Mouse (Mus musculus) CH12.LX (cell line): ENCODE results near the gene Scyl1. TPM values are rescaled to one million over a fixed set of nuclear protein-coding genes. Genes with fewer than 3 reads are reported as not detected.

ENCODE experiments used
- DNase-seq: peaks from one replicate; pipeline ENCODE4 v3.0.0-alpha.2; 2013; ENCODE audit errors: extremely low read depth
- H3K27ac ChIP-seq: 2 replicates; pipeline ENCODE4 v1.5.1; 2012; ENCODE audit warnings: low read depth, mild to moderate bottlenecking, control low read depth, moderate library complexity; ENCODE audit not compliant: insufficient read depth
- H3K27me3 ChIP-seq: replicated peaks from 2 replicates; pipeline ENCODE3; 2012; ENCODE audit warnings: inconsistent platforms
- H3K36me3 ChIP-seq, 2 experiments: replicated peaks in 1 of 2; 2 replicates each; pipeline versions ENCODE3 to v1.6.1; 2012; ENCODE audit warnings: inconsistent platforms in 1 of 2, low read length in 1 of 2, mild to moderate bottlenecking in 1 of 2, mixed read lengths in 1 of 2, moderate library complexity in 1 of 2; ENCODE audit not compliant: control insufficient read depth in 1 of 2, insufficient read depth in 1 of 2
- H3K4me1 ChIP-seq, 2 experiments: 2 replicates each; pipeline ENCODE4 v1.6.1; 2012; ENCODE audit warnings: inconsistent platforms in 1 of 2, moderate library complexity in 1 of 2; ENCODE audit not compliant: insufficient read depth in 2 of 2, control insufficient read depth in 1 of 2
- H3K4me2 ChIP-seq: 2 replicates; pipeline ENCODE4 v1.6.1; 2012; ENCODE audit warnings: low read depth, mild to moderate bottlenecking, control low read depth; ENCODE audit not compliant: poor library complexity, insufficient read depth, severe bottlenecking
- H3K4me3 ChIP-seq, 3 experiments: fragments of 150-350 bp in 1 of 3; sonication (generic) in 1 of 3; replicated peaks in 1 of 3; 2 replicates each; pipeline versions ENCODE3 to v1.5.1; 2011 to 2012; ENCODE audit warnings: low read depth in 2 of 3, low read length in 2 of 3, mild to moderate bottlenecking in 2 of 3, moderate library complexity in 2 of 3, control low read depth in 1 of 3, improper control_type of control experiment in 1 of 3, inconsistent platforms in 1 of 3, mixed read lengths in 1 of 3; ENCODE audit not compliant: poor library complexity in 1 of 3
- H3K79me2 ChIP-seq: replicated peaks from 2 replicates; pipeline ENCODE4 v1.6.1; 2012; ENCODE audit warnings: mild to moderate bottlenecking, moderate library complexity; ENCODE audit not compliant: control insufficient read depth, poor library complexity, insufficient read depth, severe bottlenecking; ENCODE audit errors: extremely low read depth
- H3K9ac ChIP-seq: 2 replicates; pipeline ENCODE4 v1.6.1; 2012; ENCODE audit warnings: low read depth, mild to moderate bottlenecking, control low read depth, moderate library complexity; ENCODE audit not compliant: insufficient read depth
- H3K9me3 ChIP-seq: replicated peaks from 2 replicates; pipeline ENCODE3; 2012; ENCODE audit warnings: low read length, inconsistent platforms, mixed read lengths
- CHD2 ChIP-seq: IDR thresholded peaks from 2 replicates; pipeline ENCODE4 v1.6.1; 2011; ENCODE audit warnings: low read length, improper control_type of control experiment
- GABPA ChIP-seq: IDR thresholded peaks from 2 replicates; pipeline ENCODE4 v1.6.1; 2012; ENCODE audit warnings: low read depth, low read length, improper control_type of control experiment, inconsistent platforms; ENCODE audit not compliant: insufficient replicate concordance
- HCFC1 ChIP-seq: IDR thresholded peaks from 2 replicates; pipeline ENCODE4 v1.6.1; 2012; ENCODE audit warnings: low read depth, mild to moderate bottlenecking, inconsistent platforms, low read length, improper control_type of control experiment
- IRF4 ChIP-seq: IDR thresholded peaks from 2 replicates; pipeline ENCODE4 v1.6.1; 2014; ENCODE audit warnings: low read depth, mild to moderate bottlenecking, inconsistent platforms, low read length, improper control_type of control experiment
- JUN ChIP-seq: IDR thresholded peaks from 2 replicates; pipeline ENCODE4 v1.6.1; 2011; ENCODE audit warnings: low read depth, mild to moderate bottlenecking, low read length, improper control_type of control experiment, moderate library complexity; ENCODE audit not compliant: insufficient read depth
- MAFK ChIP-seq: IDR thresholded peaks from 2 replicates; pipeline ENCODE4 v1.6.1; 2011; ENCODE audit warnings: low read length, improper control_type of control experiment; ENCODE audit not compliant: insufficient replicate concordance
- MAZ ChIP-seq: IDR thresholded peaks from 2 replicates; pipeline ENCODE4 v1.6.1; 2012; ENCODE audit warnings: low read depth, mild to moderate bottlenecking, inconsistent platforms, low read length, improper control_type of control experiment, moderate library complexity
- MEF2A ChIP-seq: IDR thresholded peaks from 2 replicates; pipeline ENCODE4 v1.6.1; 2014; ENCODE audit warnings: low read depth, mild to moderate bottlenecking, inconsistent platforms, low read length, improper control_type of control experiment, borderline replicate concordance
- MXI1 ChIP-seq: IDR thresholded peaks from 2 replicates; pipeline ENCODE4 v1.6.1; 2011; ENCODE audit warnings: mild to moderate bottlenecking, low read depth, low read length, improper control_type of control experiment
- NELFE ChIP-seq: IDR thresholded peaks from 2 replicates; pipeline ENCODE4 v1.6.1; 2011; ENCODE audit warnings: low read depth, low read length, improper control_type of control experiment
- NRF1 ChIP-seq: IDR thresholded peaks from 2 replicates; pipeline ENCODE4 v1.6.1; 2014; ENCODE audit warnings: low read depth, mild to moderate bottlenecking, inconsistent platforms, low read length, improper control_type of control experiment, moderate library complexity
- POLR2A ChIP-seq: IDR thresholded peaks from 2 replicates; pipeline ENCODE4 v1.6.1; 2011; ENCODE audit warnings: low read depth, mild to moderate bottlenecking, improper control_type of control experiment, low read length
- POLR2AphosphoS2 ChIP-seq: IDR thresholded peaks from 2 replicates; pipeline ENCODE4 v1.6.1; 2011; ENCODE audit warnings: low read depth, low read length, improper control_type of control experiment
- RCOR1 ChIP-seq: conservative IDR thresholded peaks from 2 replicates; pipeline ENCODE4 v1.6.1; 2012; ENCODE audit warnings: low read depth, mild to moderate bottlenecking, inconsistent platforms, low read length, improper control_type of control experiment
- SIN3A ChIP-seq: IDR thresholded peaks from 2 replicates; pipeline ENCODE4 v1.6.1; 2012; ENCODE audit warnings: low read length, improper control_type of control experiment, inconsistent platforms
- TBP ChIP-seq: conservative IDR thresholded peaks from 2 replicates; pipeline ENCODE4 v1.6.1; 2011; ENCODE audit warnings: low read depth, low read length, improper control_type of control experiment
- TCF12 ChIP-seq: IDR thresholded peaks from 2 replicates; pipeline ENCODE4 v1.6.1; 2014; ENCODE audit warnings: low read depth, mild to moderate bottlenecking, inconsistent platforms, low read length, improper control_type of control experiment
- ZKSCAN1 ChIP-seq: IDR thresholded peaks from 2 replicates; pipeline ENCODE4 v1.6.1; 2012; ENCODE audit warnings: low read depth, inconsistent platforms, low read length, improper control_type of control experiment, borderline replicate concordance
- ZMIZ1 ChIP-seq: IDR thresholded peaks from 2 replicates; pipeline ENCODE4 v1.6.1; 2012; ENCODE audit warnings: low read depth, mild to moderate bottlenecking, inconsistent platforms, low read length, improper control_type of control experiment
- dilution Hi-C: fragments of 300-500 bp; cut with MboI; formaldehyde crosslinking; loops from 2 replicates; pipeline ENCODE4 v1.14.3; 2020; ENCODE audit warnings: low sequenced_read_pairs; ENCODE audit not compliant: extremely low pct_unique_long_range_greater_than_20kb, extremely low pct_ligation_motif_present
- in situ Hi-C: fragments of 300-500 bp; cut with MboI; formaldehyde crosslinking; loops from 3 replicates; pipeline ENCODE4 v1.14.3; 2019; ENCODE audit warnings: low sequenced_read_pairs, low pct_ligation_motif_present, low pct_unique_long_range_greater_than_20kb, mixed read lengths
- polyA plus RNA-seq: library from polyadenylated mRNA; unstranded; fragments of >175 nt; gene quantifications from 2 replicates; pipeline ENCODE4 v1.2.1, GENCODE M21; 2012; ENCODE audit warnings: low read depth; ENCODE audit not compliant: insufficient read length
- total RNA-seq, 2 experiments: library from RNA; depleted of rRNA; stranded (reverse); fragments of 300-350 nt in 1 of 2; fragments of >200 nt in 1 of 2; gene quantifications; 2 replicates each; pipeline ENCODE4 v1.2.3; 2012 to 2014

The Scyl1 gene
- total and polyA plus RNA-seq, 3 experiments: 35.1 to 56.1 (median 49.8) TPM

- H3K27me3 ChIP-seq: peaks cover 17% of the 10 kb centered on the region
- peaks cover 4% of the 10 kb centered on the region; the same call in 1 of the 2 replicates for H3K79me2 ChIP-seq
- no peak for TF ChIP-seq POLR2AphosphoS2
- TF ChIP-seq MAZ: no peak
- TF ChIP-seq MEF2A: no peak
- no peak for TF ChIP-seq HCFC1
- no peak for TF ChIP-seq NRF1
- TF ChIP-seq TBP: no peak
- TF ChIP-seq IRF4: no peak
- TF ChIP-seq MAFK: no peak
- TF ChIP-seq GABPA: no peak
- peaks cover 16 to 46% of the 10 kb centered on the region in 2 experiments for H3K4me1 ChIP-seq
- in situ Hi-C loops: loop anchor here (5.0 kb wide), 1 partner anchor 37 kb away; no protein-coding TSS in a partner anchor
- H3K36me3 ChIP-seq: peaks cover 0 to 16% of the 10 kb centered on the region in 2 experiments
- H3K4me2 ChIP-seq: peak overlapping the region; percentile 56
- H3K9me3 ChIP-seq: no peaks in the 10 kb centered on the region
- H3K9ac ChIP-seq: peak overlapping the region; percentile 68; the same call in 1 of the 2 replicates
- H3K4me3 ChIP-seq: peak overlapping the region; percentile 85 to 97 (median 94)
- dilution Hi-C loops: no loop called here
- no peak for DNase-seq
- no peak overlapping the region for H3K27ac ChIP-seq
Measured at GRCm38 (mm10) chr19:5730314-5731186, 40.7 kb downstream of the Scyl1 start.

- H3K79me2 ChIP-seq: peaks cover 8% of the 10 kb centered on the region; the same call in 1 of the 2 replicates
- H3K4me1 ChIP-seq: peaks cover 16 to 46% of the 10 kb centered on the region in 2 experiments
- H3K27me3 ChIP-seq: peaks cover 6% of the 10 kb centered on the region
- H3K9ac ChIP-seq: peak within 1 kb of the TSS; percentile 70
- peaks cover 0 to 16% of the 10 kb centered on the region in 2 experiments for H3K36me3 ChIP-seq
- no peaks in the 10 kb centered on the region for H3K9me3 ChIP-seq
- in situ Hi-C loops (no loop called here), dilution Hi-C loops (no loop called here)
- no peak within 1 kb of the TSS for H3K27ac ChIP-seq
- TF ChIP-seq ZKSCAN1 (no peak), SIN3A (peak; percentile 64; the same call in 1 of the 2 replicates), MEF2A (0 out of 2 replicates have a peak, but pooled peaks have one; percentile 15), MAZ (peak; percentile 74), POLR2AphosphoS2 (0 out of 2 replicates have a peak, but pooled peaks have one; percentile 90), HCFC1 (peak; percentile 55), CHD2 (peak; percentile 31; the same call in 1 of the 2 replicates), IRF4 (no peak), MXI1 (peak; percentile 68), TCF12 (peak; percentile 52; the same call in 1 of the 2 replicates), POLR2A (peak; percentile 86), NELFE (peak; percentile 67), JUN (no peak), ZMIZ1 (peak; percentile 85), RCOR1 (no peak)
- TF ChIP-seq, all 38 proteins: peak for 11
- peak; percentile 80 for DNase-seq
- peak within 1 kb of the TSS; percentile 82 for H3K4me2 ChIP-seq
- H3K4me3 ChIP-seq: peak within 1 kb of the TSS; percentile 64 to 87 (median 74)
Measured at GRCm38 (mm10) chr19:5729444-5729815, 41.8 kb downstream of the Scyl1 start, which contains the start of gene Fam89b. TSS of gene Fam89b (minus strand) at chr19:5729653.
